Mouse (Mus musculus) hindbrain, embryonic 14.5 days (tissue): ENCODE measurements around the gene Fbxl13. TPM values are rescaled to one million over a fixed set of nuclear protein-coding genes. Genes with fewer than 3 reads are reported as not detected.

Experiments used
- ATAC-seq: fragments of 200-750 bp; cut with Nextera tagmentation; 2 replicates; pipeline ENCODE4 v1.8.0; 2017; ENCODE audit warnings: moderate number of reproducible peaks, mild to moderate bottlenecking, moderate TSS enrichment, moderate library complexity; ENCODE audit not compliant: low FRiP score
- DNase-seq: peaks from one replicate; pipeline ENCODE4 v3.0.0-alpha.2; 2015; ENCODE audit warnings: low spot score
- H3K27ac ChIP-seq: fragments of 300-500 bp; sonication (generic); 2 replicates; pipeline ENCODE4 v1.5.1; 2014; ENCODE audit warnings: mild to moderate bottlenecking, moderate library complexity
- H3K27me3 ChIP-seq: fragments of 300-500 bp; sonication (generic); 2 replicates; pipeline ENCODE4 v1.6.1; 2014; ENCODE audit warnings: mild to moderate bottlenecking, low read length, mixed read lengths; ENCODE audit not compliant: control insufficient read depth, insufficient read depth
- H3K36me3 ChIP-seq: fragments of 300-500 bp; sonication (generic); replicated peaks from 2 replicates; pipeline ENCODE4 v1.6.1; 2014; ENCODE audit not compliant: control insufficient read depth, insufficient read depth
- H3K4me1 ChIP-seq: fragments of 300-500 bp; sonication (generic); replicated peaks from 2 replicates; pipeline ENCODE4 v1.6.1; 2014; ENCODE audit warnings: antibody characterized with exemption, low read length, mixed read lengths; ENCODE audit not compliant: control insufficient read depth, insufficient read depth
- H3K4me2 ChIP-seq: fragments of 300-500 bp; sonication (generic); replicated peaks from 2 replicates; pipeline ENCODE4 v1.6.1; 2014; ENCODE audit warnings: mild to moderate bottlenecking, moderate library complexity
- H3K4me3 ChIP-seq: fragments of 300-500 bp; sonication (generic); replicated peaks from 2 replicates; pipeline ENCODE4 v1.5.1; 2014; ENCODE audit warnings: mild to moderate bottlenecking, low read length
- H3K9ac ChIP-seq: fragments of 300-500 bp; sonication (generic); 2 replicates; pipeline ENCODE4 v1.6.1; 2014
- H3K9me3 ChIP-seq: fragments of 300-500 bp; sonication (generic); 2 replicates; pipeline ENCODE4 v1.6.1; 2016; ENCODE audit warnings: low read length; ENCODE audit not compliant: control insufficient read depth
- WGBS: fragments of 180-500 bp; shearing (Covaris S2); extraction: QIAGEN DNeasy Blood & Tissue Kit; methylation state at CpG from one replicate; pipeline ENCODE4 v1.1.7; 2014; 5-methylcytosine and 5-hydroxymethylcytosine counted together
- polyA plus RNA-seq: library from polyadenylated mRNA; unstranded; fragments of >200 nt; fragmentation: Nextera tagmentation; extraction: Ambion mirVana; gene quantifications from 2 replicates; pipeline ENCODE4 v1.2.1, GENCODE M21; 2014

Fbxl13 gene
- polyA plus RNA-seq, 1 experiment from 2014 or later = 0.20 TPM

DNA sequence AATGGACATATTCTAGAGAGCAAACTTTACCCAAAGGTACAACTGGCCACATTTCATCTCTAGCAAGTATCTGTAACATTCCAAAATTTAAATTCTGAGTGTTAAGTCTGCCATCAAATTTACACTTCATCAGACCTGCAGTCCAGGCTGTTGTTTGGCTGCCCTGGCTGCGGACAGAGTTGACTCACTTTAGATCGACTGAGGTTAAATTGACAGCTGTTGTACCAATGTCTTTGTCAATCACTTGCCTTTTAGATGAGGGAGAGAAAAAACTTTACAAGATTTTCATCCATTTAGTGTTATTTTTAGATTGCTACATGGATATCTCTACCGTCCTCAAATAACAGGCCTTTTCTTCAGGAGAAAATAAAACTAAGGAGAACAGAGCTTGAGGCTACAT lies 126.3 kb downstream of the Fbxl13 start:
- no peaks in the 10 kb centered on the region for H3K4me1 ChIP-seq
- DNase-seq (no peak), ATAC-seq (no peak)
- H3K27ac ChIP-seq = no peak overlapping the region
- 87% methylated on average over 3 of the region's 3 CpGs for WGBS
- no peaks in the 10 kb centered on the region for H3K36me3 ChIP-seq
- no peaks in the 10 kb centered on the region for H3K9me3 ChIP-seq
- H3K4me3 ChIP-seq = no peak overlapping the region
- no peaks in the 10 kb centered on the region for H3K27me3 ChIP-seq
- no peak overlapping the region for H3K4me2 ChIP-seq
- no peak overlapping the region for H3K9ac ChIP-seq

GRCm38 (mm10) chr5:21518207-21518606 lies 127.2 kb downstream of the Fbxl13 start:
- 64% methylated on average over 4 of the region's 4 CpGs for WGBS

GRCm38 (mm10) chr5:21517562-21517961 lies 127.9 kb downstream of the Fbxl13 start:
- H3K4me3 ChIP-seq = no peak overlapping the region
- H3K27me3 ChIP-seq = no peaks in the 10 kb centered on the region
- no peaks in the 10 kb centered on the region for H3K9me3 ChIP-seq
- no peak overlapping the region for H3K27ac ChIP-seq
- H3K4me1 ChIP-seq = no peaks in the 10 kb centered on the region
- 95% methylated on average over 2 of the region's 2 CpGs for WGBS
- no peaks in the 10 kb centered on the region for H3K36me3 ChIP-seq
- no peak overlapping the region for H3K4me2 ChIP-seq
- no peak for DNase-seq
- H3K9ac ChIP-seq = no peak overlapping the region
- no peak for ATAC-seq

More at GRCm38 (mm10) chr5:21518207-21518606, 127.2 kb downstream of the Fbxl13 start:
- ATAC-seq (no peak), DNase-seq (no peak)
- Histone ChIP-seq H3K4me3 (no peak overlapping the region), H3K27me3 (no peaks in the 10 kb centered on the region), H3K9me3 (no peaks in the 10 kb centered on the region), H3K9ac (no peak overlapping the region), H3K27ac (no peak overlapping the region), H3K4me2 (no peak overlapping the region), H3K4me1 (no peaks in the 10 kb centered on the region), H3K36me3 (no peaks in the 10 kb centered on the region)

DNA sequence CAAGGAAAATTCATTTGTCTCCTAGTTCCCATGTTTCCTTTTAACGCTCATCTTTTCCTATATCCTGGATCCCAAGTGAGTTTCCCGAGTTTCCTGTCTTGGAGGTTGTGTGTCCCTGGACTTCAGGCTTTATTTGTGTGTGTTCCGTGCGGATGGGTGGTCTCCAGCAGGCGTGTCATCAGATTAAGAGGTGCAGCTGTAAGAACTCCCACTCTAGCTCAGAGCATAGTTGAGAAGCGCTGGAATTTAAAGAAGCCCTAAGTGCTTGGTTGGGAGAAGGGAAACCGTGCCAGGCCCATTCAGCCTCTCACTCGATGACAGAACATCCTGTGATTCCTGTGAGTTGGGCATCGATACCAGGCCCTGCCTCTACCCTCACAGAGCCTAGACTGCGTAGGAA lies 132.1 kb downstream of the Fbxl13 start:
- no peaks in the 10 kb centered on the region for H3K4me1 ChIP-seq
- no peak overlapping the region for H3K4me3 ChIP-seq
- no peaks in the 10 kb centered on the region for H3K36me3 ChIP-seq
- H3K4me2 ChIP-seq = no peak overlapping the region
- H3K9ac ChIP-seq = no peak overlapping the region
- DNase-seq = no peak
- no peak for ATAC-seq
- no peak overlapping the region for H3K27ac ChIP-seq
- H3K27me3 ChIP-seq = no peaks in the 10 kb centered on the region
- WGBS = 63% methylated on average over 10 of the region's 10 CpGs
- no peaks in the 10 kb centered on the region for H3K9me3 ChIP-seq

- Histone ChIP-seq H3K9ac (no peak overlapping the region), H3K4me2 (no peak overlapping the region), H3K36me3 (no peaks in the 10 kb centered on the region), H3K4me1 (no peaks in the 10 kb centered on the region), H3K27ac (no peak overlapping the region), H3K4me3 (no peak overlapping the region), H3K9me3 (no peaks in the 10 kb centered on the region), H3K27me3 (no peaks in the 10 kb centered on the region)
- ATAC-seq (no peak), DNase-seq (no peak)
- 77% methylated on average over 4 of the region's 4 CpGs for WGBS
These were observed 135.6 kb downstream of the Fbxl13 start for GRCm38 (mm10) chr5:21509801-21510200.

DNA sequence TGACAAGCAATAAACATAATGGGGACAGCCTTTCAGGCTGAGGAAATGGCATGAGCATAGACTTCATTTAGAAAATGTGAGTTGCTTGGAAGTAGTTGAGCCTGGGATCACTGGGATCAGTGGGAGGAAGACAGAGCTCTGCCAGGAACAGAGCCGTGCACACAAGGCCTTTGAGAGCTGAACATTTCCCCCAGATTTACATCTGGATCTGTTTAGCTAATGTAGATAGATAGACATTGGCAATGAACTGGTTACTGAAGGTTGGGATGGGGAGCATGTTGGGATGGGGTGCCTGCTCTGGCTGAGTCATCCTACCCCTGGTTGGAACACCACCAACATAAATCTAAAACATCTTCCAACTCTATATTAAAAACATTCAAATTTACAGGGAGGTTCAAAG lies 138.5 kb downstream of the Fbxl13 start:
- no peak overlapping the region for H3K4me3 ChIP-seq
- H3K9me3 ChIP-seq = no peaks in the 10 kb centered on the region
- 74% methylated on average over 1 of the region's 1 CpGs for WGBS
- DNase-seq (no peak), ATAC-seq (no peak)
- no peak overlapping the region for H3K9ac ChIP-seq
- no peak overlapping the region for H3K27ac ChIP-seq
- no peaks in the 10 kb centered on the region for H3K27me3 ChIP-seq
- H3K4me1 ChIP-seq = no peaks in the 10 kb centered on the region
- H3K36me3 ChIP-seq = no peaks in the 10 kb centered on the region
- H3K4me2 ChIP-seq = no peak overlapping the region

GRCm38 (mm10) chr5:21505159-21505558 lies 140.3 kb downstream of the Fbxl13 start:
- H3K4me1 ChIP-seq = no peaks in the 10 kb centered on the region
- H3K4me2 ChIP-seq = no peak overlapping the region
- DNase-seq = no peak
- no peaks in the 10 kb centered on the region for H3K36me3 ChIP-seq
- H3K4me3 ChIP-seq = no peak overlapping the region
- ATAC-seq = no peak
- no peak overlapping the region for H3K9ac ChIP-seq
- H3K27ac ChIP-seq = no peak overlapping the region
- 83% methylated on average over 8 of the region's 8 CpGs for WGBS
- no peaks in the 10 kb centered on the region for H3K9me3 ChIP-seq
- H3K27me3 ChIP-seq = no peaks in the 10 kb centered on the region

DNA sequence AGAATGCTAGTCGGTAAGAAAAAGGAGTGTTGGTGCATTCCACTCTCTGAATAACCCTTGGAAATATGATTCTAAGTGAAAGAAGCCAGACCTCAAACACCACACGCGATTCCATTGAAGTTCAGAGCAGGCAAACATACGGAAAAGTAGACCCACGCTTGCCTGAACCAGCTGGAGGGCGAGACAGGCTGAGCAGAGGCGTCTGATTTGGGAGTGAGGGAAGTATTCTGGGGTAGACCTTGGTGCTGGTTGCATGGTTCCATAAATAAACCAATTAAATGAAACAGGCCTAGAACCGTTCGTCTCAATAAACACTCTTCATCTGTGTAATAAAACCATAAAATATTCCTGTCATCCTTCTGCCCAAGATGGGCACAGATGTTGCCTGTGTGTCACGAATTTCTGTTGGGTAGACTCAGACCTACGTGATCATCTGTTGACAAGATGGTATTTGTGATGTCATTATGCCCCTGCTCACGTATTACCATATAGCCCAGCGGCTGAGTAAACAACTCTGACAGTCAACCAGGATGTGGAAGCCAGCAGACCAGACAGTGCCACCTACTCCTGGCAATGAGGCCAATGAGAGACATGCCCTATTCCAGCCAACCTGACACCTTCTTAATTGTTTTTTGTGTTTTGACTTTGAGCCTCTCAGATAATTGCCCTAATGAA lies 142.4 kb downstream of the Fbxl13 start:
- DNase-seq (no peak), ATAC-seq (no peak)
- Histone ChIP-seq H3K27ac (no peak overlapping the region), H3K36me3 (no peaks in the 10 kb centered on the region), H3K9me3 (no peaks in the 10 kb centered on the region), H3K27me3 (no peaks in the 10 kb centered on the region), H3K4me3 (no peak overlapping the region), H3K4me1 (no peaks in the 10 kb centered on the region), H3K9ac (no peak overlapping the region), H3K4me2 (no peak overlapping the region)
- 89% methylated on average over 13 of the region's 13 CpGs for WGBS

GRCm38 (mm10) chr5:21500941-21501340 lies 144.5 kb downstream of the Fbxl13 start:
- 92% methylated on average over 2 of the region's 2 CpGs for WGBS
- Histone ChIP-seq H3K36me3 (no peaks in the 10 kb centered on the region), H3K4me3 (no peak overlapping the region), H3K27me3 (no peaks in the 10 kb centered on the region), H3K4me2 (no peak overlapping the region), H3K27ac (no peak overlapping the region), H3K9ac (no peak overlapping the region), H3K4me1 (no peaks in the 10 kb centered on the region), H3K9me3 (no peaks in the 10 kb centered on the region)
- ATAC-seq = no peak
- no peak for DNase-seq

DNA sequence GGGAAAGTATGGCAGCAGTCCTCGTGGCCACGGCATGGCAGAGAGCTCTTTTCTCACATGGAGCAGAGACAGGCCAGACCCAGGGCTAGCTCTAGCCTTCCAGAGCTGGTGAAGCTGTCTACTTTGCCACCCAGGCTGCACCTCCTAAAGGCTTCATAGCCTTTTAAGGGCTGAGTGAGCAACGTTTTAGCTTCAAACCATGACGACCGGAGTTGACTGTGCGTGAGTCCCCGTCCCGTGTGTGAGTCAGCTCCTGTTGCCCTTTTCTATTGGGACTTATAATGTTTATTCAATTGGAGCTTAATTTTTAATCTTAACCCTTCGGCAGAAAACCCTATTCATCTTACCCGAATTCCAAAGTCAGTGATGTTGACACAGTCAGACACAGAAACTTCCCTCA lies 145.3 kb downstream of the Fbxl13 start:
- H3K27ac ChIP-seq = no peak overlapping the region
- no peak overlapping the region for H3K4me3 ChIP-seq
- ATAC-seq (no peak), DNase-seq (no peak)
- H3K27me3 ChIP-seq = no peaks in the 10 kb centered on the region
- no peaks in the 10 kb centered on the region for H3K9me3 ChIP-seq
- no peak overlapping the region for H3K4me2 ChIP-seq
- H3K4me1 ChIP-seq = no peaks in the 10 kb centered on the region
- H3K9ac ChIP-seq = no peak overlapping the region
- H3K36me3 ChIP-seq = no peaks in the 10 kb centered on the region
- 77% methylated on average over 10 of the region's 10 CpGs for WGBS
